Mouse (Mus musculus) thymus, adult 2 months (tissue): ENCODE results near the gene Npepps.
A peak's percentile ranks its signal among the peaks of the same experiment; 100 is the strongest.

Experiments used
- CTCF ChIP-seq: fragments of 200-500 bp; IDR thresholded peaks from 2 replicates; pipeline ENCODE4 v1.5.1; 2012; ENCODE audit warnings: mild to moderate bottlenecking, control low read depth, low read length, moderate library complexity, borderline replicate concordance; ENCODE audit not compliant: control insufficient read depth, poor library complexity, insufficient read depth; ENCODE audit errors: extremely low read depth
- POLR2A ChIP-seq: fragments of 200-500 bp; IDR thresholded peaks from 2 replicates; pipeline ENCODE4 v1.6.1; 2012; ENCODE audit warnings: mild to moderate bottlenecking, low read length, control low read depth, moderate library complexity; ENCODE audit not compliant: control insufficient read depth, poor library complexity, insufficient read depth; ENCODE audit errors: extremely low read depth

- TF ChIP-seq CTCF (no peak), POLR2A (0 out of 2 replicates have a peak, but pooled peaks have one; percentile 39)
These were observed at the start of gene Npepps for GRCm38 (mm10) chr11:97280216-97280861.
